Mouse (Mus musculus) spleen, embryonic (tissue): ENCODE data around the gene Ccdc136.
"Not testable (repeated sequence)": the region's sequence is repeated elsewhere in the genome, so short reads cannot be mapped to it uniquely, and the experiment has no call there.

Source experiments
- CTCF ChIA-PET: fragments of 350-600 bp; sonication (Branson Sonifier 250); formaldehyde crosslinking; loops from one replicate; lab custom pipeline; 2022; lab: Charles Lee

The Ccdc136 gene

GRCm38 (mm10) chr6:29395910-29396713 is at the start of gene Ccdc136:
TSS of gene Ccdc136 (plus strand) at chr6:29396309.
- CTCF ChIA-PET = interaction anchor here (0.6 kb wide), 1 partner anchor 736 kb away, joined by 4 read pairs; no protein-coding TSS in a partner anchor

- CTCF ChIA-PET = interaction anchor here (0.6 kb wide), 1 partner anchor 825 kb away, joined by 6 read pairs; no protein-coding TSS in a partner anchor
Observed at GRCm38 (mm10) chr6:29346512-29346911, 49.6 kb upstream of the Ccdc136 start.

- CTCF ChIA-PET = interaction anchor here (0.6 kb wide), 1 partner anchor 825 kb away, joined by 6 read pairs; no protein-coding TSS in a partner anchor
Observed at GRCm38 (mm10) chr6:29347189-29347588, 48.9 kb upstream of the Ccdc136 start.

GRCm38 (mm10) chr6:29347665-29348370 is 48.3 kb upstream of the Ccdc136 start, which contains the start of gene Calu:
TSS of gene Calu (plus strand) at chr6:29348069.
- CTCF ChIA-PET = interaction anchor here (0.7 kb wide), 1 partner anchor 183 kb away, joined by 3 read pairs; the partner anchor contains the start of gene Rbm28

- CTCF ChIA-PET = interaction anchor here (0.7 kb wide), 1 partner anchor 184 kb away, joined by 3 read pairs; the partner anchor contains the start of gene Rbm28
Observed at GRCm38 (mm10) chr6:29348371-29348724, 47.8 kb upstream of the Ccdc136 start.

GRCm38 (mm10) chr6:29351613-29352012 is 44.5 kb upstream of the Ccdc136 start:
- CTCF ChIA-PET = no interaction called here

- CTCF ChIA-PET = interaction anchor here (0.5 kb wide), 1 partner anchor 763 kb away, joined by 3 read pairs; no protein-coding TSS in a partner anchor
Observed at GRCm38 (mm10) chr6:29352816-29353215, 43.3 kb upstream of the Ccdc136 start.

GRCm38 (mm10) chr6:29359386-29359785 is 36.7 kb upstream of the Ccdc136 start:
- CTCF ChIA-PET = no interaction called here

GRCm38 (mm10) chr6:29360211-29360610 is 35.9 kb upstream of the Ccdc136 start:
- CTCF ChIA-PET = no interaction called here

GRCm38 (mm10) chr6:29362246-29363128 is 33.6 kb upstream of the Ccdc136 start:
- CTCF ChIA-PET = interaction anchor here (0.5 to 0.6 kb wide), 2 partner anchors 464 to 1620 kb away, joined by 3 to 5 read pairs; no protein-coding TSS in a partner anchor

- CTCF ChIA-PET = no interaction called here
Observed at GRCm38 (mm10) chr6:29363129-29363515, 33.0 kb upstream of the Ccdc136 start.

- CTCF ChIA-PET = no interaction called here
Observed at GRCm38 (mm10) chr6:29365277-29365676, 30.8 kb upstream of the Ccdc136 start.

GRCm38 (mm10) chr6:29377386-29377785 is 18.7 kb upstream of the Ccdc136 start:
- CTCF ChIA-PET = no interaction called here

GRCm38 (mm10) chr6:29378678-29379077 is 17.4 kb upstream of the Ccdc136 start:
- CTCF ChIA-PET = no interaction called here

- CTCF ChIA-PET = no interaction called here
Observed at GRCm38 (mm10) chr6:29379954-29380353, 16.2 kb upstream of the Ccdc136 start.

- CTCF ChIA-PET = no interaction called here
Observed at GRCm38 (mm10) chr6:29382442-29382841, 13.7 kb upstream of the Ccdc136 start.

- CTCF ChIA-PET = no interaction called here
Observed at GRCm38 (mm10) chr6:29388052-29388518, 8.0 kb upstream of the Ccdc136 start, which contains the start of gene Opn1sw. TSS of gene Opn1sw (minus strand) at chr6:29388468.

GRCm38 (mm10) chr6:29388606-29389080 is 7.5 kb upstream of the Ccdc136 start:
- CTCF ChIA-PET = no interaction called here

- CTCF ChIA-PET = no interaction called here
Observed at GRCm38 (mm10) chr6:29389425-29389824, 6.7 kb upstream of the Ccdc136 start.

- CTCF ChIA-PET = not testable (repeated sequence)
Observed at GRCm38 (mm10) chr6:29390500-29390899, 5.6 kb upstream of the Ccdc136 start.

- CTCF ChIA-PET = not testable (repeated sequence)
Observed at GRCm38 (mm10) chr6:29391241-29391640, 4.9 kb upstream of the Ccdc136 start.
